Mouse (Mus musculus) kidney, embryonic 14.5 days (tissue): ENCODE measurements around the gene H2-Ob. TPM values are rescaled to one million over a fixed set of nuclear protein-coding genes. Genes with fewer than 3 reads are reported as not detected.

Experiments
- ATAC-seq: fragments of 200-750 bp; cut with Nextera tagmentation; 2 replicates; pipeline ENCODE4 v1.8.0; 2017; ENCODE audit warnings: moderate number of reproducible peaks, mild to moderate bottlenecking, moderate TSS enrichment, moderate library complexity; ENCODE audit not compliant: low FRiP score, low TSS enrichment
- H3K27ac ChIP-seq: fragments of 300-500 bp; sonication (generic); 2 replicates; pipeline ENCODE4 v1.5.1; 2014; ENCODE audit warnings: low read depth, mild to moderate bottlenecking, low read length, moderate library complexity, mixed read lengths
- H3K27me3 ChIP-seq: fragments of 300-500 bp; sonication (generic); 2 replicates; pipeline ENCODE4 v1.6.1; 2014; ENCODE audit warnings: mild to moderate bottlenecking, low read length; ENCODE audit not compliant: control insufficient read depth, insufficient read depth
- H3K36me3 ChIP-seq: fragments of 300-500 bp; sonication (generic); 2 replicates; pipeline ENCODE4 v1.6.1; 2014; ENCODE audit warnings: low read length, mixed read lengths; ENCODE audit not compliant: control insufficient read depth, insufficient read depth
- H3K4me1 ChIP-seq: fragments of 300-500 bp; sonication (generic); 2 replicates; pipeline ENCODE4 v1.6.1; 2014; ENCODE audit warnings: low read length, mixed read lengths; ENCODE audit not compliant: control insufficient read depth, insufficient read depth
- H3K4me2 ChIP-seq: fragments of 300-500 bp; sonication (generic); replicated peaks from 2 replicates; pipeline ENCODE4 v1.6.1; 2014; ENCODE audit warnings: low read depth, mild to moderate bottlenecking, low read length
- H3K4me3 ChIP-seq: fragments of 300-500 bp; sonication (generic); 2 replicates; pipeline ENCODE4 v1.5.1; 2014; ENCODE audit warnings: mild to moderate bottlenecking, low read length
- H3K9ac ChIP-seq: fragments of 300-500 bp; sonication (generic); 2 replicates; pipeline ENCODE4 v1.6.1; 2014; ENCODE audit warnings: low read depth, mild to moderate bottlenecking, low read length, moderate library complexity
- H3K9me3 ChIP-seq: fragments of 300-500 bp; sonication (generic); 2 replicates; pipeline ENCODE4 v1.6.1; 2016; ENCODE audit warnings: low read length; ENCODE audit not compliant: control insufficient read depth
- WGBS: fragments of 180-500 bp; shearing (Covaris S2); extraction: QIAGEN DNeasy Blood & Tissue Kit; methylation state at CpG from one replicate; pipeline ENCODE4 v1.1.7; 2014; 5-methylcytosine and 5-hydroxymethylcytosine counted together
- polyA plus RNA-seq: library from polyadenylated mRNA; unstranded; fragments of >200 nt; fragmentation: Nextera tagmentation; extraction: Ambion mirVana; gene quantifications from 2 replicates; pipeline ENCODE4 v1.2.1, GENCODE M21; 2014

Gene H2-Ob
- polyA plus RNA-seq, 1 experiment from 2014 or later = not detected

- Histone ChIP-seq H3K4me2 (no peak overlapping the region), H3K4me1 (no peaks in the 10 kb centered on the region), H3K36me3 (no peaks in the 10 kb centered on the region), H3K27me3 (no peaks in the 10 kb centered on the region), H3K9me3 (no peaks in the 10 kb centered on the region), H3K4me3 (no peak overlapping the region), H3K27ac (no peak overlapping the region), H3K9ac (no peak overlapping the region)
- peak; percentile 81 for ATAC-seq
- WGBS = 14% methylated on average over 8 of the region's 8 CpGs
These were observed 52.9 kb downstream of the H2-Ob start for GRCm38 (mm10) chr17:34291609-34292008.

GRCm38 (mm10) chr17:34292570-34292969 lies 53.9 kb downstream of the H2-Ob start:
- Histone ChIP-seq H3K27ac (no peak overlapping the region), H3K9me3 (no peaks in the 10 kb centered on the region), H3K36me3 (no peaks in the 10 kb centered on the region), H3K4me3 (no peak overlapping the region), H3K4me2 (no peak overlapping the region), H3K9ac (no peak overlapping the region), H3K4me1 (no peaks in the 10 kb centered on the region), H3K27me3 (no peaks in the 10 kb centered on the region)
- no peak for ATAC-seq
- WGBS = 91% methylated on average over 4 of the region's 4 CpGs

GRCm38 (mm10) chr17:34293533-34293932 lies 54.8 kb downstream of the H2-Ob start:
- Histone ChIP-seq H3K27ac (no peak overlapping the region), H3K4me1 (no peaks in the 10 kb centered on the region), H3K36me3 (no peaks in the 10 kb centered on the region), H3K9ac (no peak overlapping the region), H3K9me3 (no peaks in the 10 kb centered on the region), H3K4me3 (no peak overlapping the region), H3K27me3 (no peaks in the 10 kb centered on the region), H3K4me2 (no peak overlapping the region)
- 49% methylated on average over 2 of the region's 2 CpGs for WGBS
- ATAC-seq = no peak

GRCm38 (mm10) chr17:34294249-34294648 lies 55.5 kb downstream of the H2-Ob start:
- no peak overlapping the region for H3K4me2 ChIP-seq
- H3K9ac ChIP-seq = no peak overlapping the region
- no peaks in the 10 kb centered on the region for H3K36me3 ChIP-seq
- 64% methylated on average over 4 of the region's 4 CpGs for WGBS
- no peaks in the 10 kb centered on the region for H3K27me3 ChIP-seq
- no peaks in the 10 kb centered on the region for H3K4me1 ChIP-seq
- H3K9me3 ChIP-seq = no peaks in the 10 kb centered on the region
- ATAC-seq = no peak
- no peak overlapping the region for H3K27ac ChIP-seq
- H3K4me3 ChIP-seq = no peak overlapping the region

- Histone ChIP-seq H3K4me2 (no peak overlapping the region), H3K4me3 (no peak overlapping the region), H3K36me3 (no peaks in the 10 kb centered on the region), H3K27me3 (no peaks in the 10 kb centered on the region), H3K27ac (no peak overlapping the region), H3K4me1 (no peaks in the 10 kb centered on the region), H3K9ac (no peak overlapping the region), H3K9me3 (no peaks in the 10 kb centered on the region)
- ATAC-seq = no peak
These were observed 56.6 kb downstream of the H2-Ob start for GRCm38 (mm10) chr17:34295307-34295706.

- no peaks in the 10 kb centered on the region for H3K4me1 ChIP-seq
- no peaks in the 10 kb centered on the region for H3K36me3 ChIP-seq
- 19% methylated on average over 23 of the region's 23 CpGs for WGBS
- no peak overlapping the region for H3K27ac ChIP-seq
- peak overlapping the region; percentile 36 for H3K4me3 ChIP-seq
- H3K27me3 ChIP-seq = no peaks in the 10 kb centered on the region
- ATAC-seq = peak; percentile 76
- H3K9me3 ChIP-seq = no peaks in the 10 kb centered on the region
- H3K4me2 ChIP-seq = peak overlapping the region; percentile 52
- no peak overlapping the region for H3K9ac ChIP-seq
These were observed 57.4 kb downstream of the H2-Ob start for GRCm38 (mm10) chr17:34295891-34296794.

GRCm38 (mm10) chr17:34299356-34299755 lies 60.7 kb downstream of the H2-Ob start:
- Histone ChIP-seq H3K36me3 (no peaks in the 10 kb centered on the region), H3K27me3 (no peaks in the 10 kb centered on the region), H3K27ac (no peak overlapping the region), H3K9me3 (no peaks in the 10 kb centered on the region), H3K4me1 (no peaks in the 10 kb centered on the region), H3K4me2 (no peak overlapping the region), H3K4me3 (no peak overlapping the region), H3K9ac (no peak overlapping the region)
- 73% methylated on average over 3 of the region's 3 CpGs for WGBS
- ATAC-seq = 0 out of 2 replicates have a peak, but pooled peaks have one; percentile 6

- Histone ChIP-seq H3K36me3 (no peaks in the 10 kb centered on the region), H3K9me3 (no peaks in the 10 kb centered on the region), H3K4me3 (no peak overlapping the region), H3K4me1 (no peaks in the 10 kb centered on the region), H3K9ac (no peak overlapping the region), H3K27ac (no peak overlapping the region), H3K4me2 (no peak overlapping the region), H3K27me3 (no peaks in the 10 kb centered on the region)
- WGBS = 83% methylated on average over 8 of the region's 8 CpGs
- ATAC-seq = no peak
These were observed 61.4 kb downstream of the H2-Ob start for GRCm38 (mm10) chr17:34300071-34300470.

GRCm38 (mm10) chr17:34300691-34301566 lies 62.2 kb downstream of the H2-Ob start:
- no peak overlapping the region for H3K27ac ChIP-seq
- H3K36me3 ChIP-seq = no peaks in the 10 kb centered on the region
- no peak overlapping the region for H3K9ac ChIP-seq
- ATAC-seq = no peak
- no peaks in the 10 kb centered on the region for H3K27me3 ChIP-seq
- WGBS = 74% methylated on average over 23 of the region's 23 CpGs
- no peaks in the 10 kb centered on the region for H3K4me1 ChIP-seq
- H3K9me3 ChIP-seq = no peaks in the 10 kb centered on the region
- no peak overlapping the region for H3K4me3 ChIP-seq
- H3K4me2 ChIP-seq = no peak overlapping the region
